Mouse (Mus musculus): ENCODE data around the gene Ntm.

GRCm38 (mm10) chr9:29779739-29780138 is 183.2 kb downstream of the Ntm start:
- TF ChIP-seq CTCF (IDR thresholded peaks at IDR 0.05; ENCODE audit: control insufficient read depth, insufficient read depth, low read length) = no peak
- TF ChIP-seq POLR2A (IDR thresholded peaks at IDR 0.05; ENCODE audit: borderline replicate concordance, control insufficient read depth, low read depth, low read length) = no peak

All from bone marrow, adult 2 months (tissue).